Mouse (Mus musculus): ENCODE results near the gene Slc36a4. TPM values are rescaled to one million over a fixed set of nuclear protein-coding genes. Genes with fewer than 3 reads are reported as not detected.

Gene Slc36a4
- 10 to 100 TPM in 1 of 2 experiments, 1 to 10 TPM in 1; 9.5 to 10.4 TPM for total RNA-seq (2023)

DNA sequence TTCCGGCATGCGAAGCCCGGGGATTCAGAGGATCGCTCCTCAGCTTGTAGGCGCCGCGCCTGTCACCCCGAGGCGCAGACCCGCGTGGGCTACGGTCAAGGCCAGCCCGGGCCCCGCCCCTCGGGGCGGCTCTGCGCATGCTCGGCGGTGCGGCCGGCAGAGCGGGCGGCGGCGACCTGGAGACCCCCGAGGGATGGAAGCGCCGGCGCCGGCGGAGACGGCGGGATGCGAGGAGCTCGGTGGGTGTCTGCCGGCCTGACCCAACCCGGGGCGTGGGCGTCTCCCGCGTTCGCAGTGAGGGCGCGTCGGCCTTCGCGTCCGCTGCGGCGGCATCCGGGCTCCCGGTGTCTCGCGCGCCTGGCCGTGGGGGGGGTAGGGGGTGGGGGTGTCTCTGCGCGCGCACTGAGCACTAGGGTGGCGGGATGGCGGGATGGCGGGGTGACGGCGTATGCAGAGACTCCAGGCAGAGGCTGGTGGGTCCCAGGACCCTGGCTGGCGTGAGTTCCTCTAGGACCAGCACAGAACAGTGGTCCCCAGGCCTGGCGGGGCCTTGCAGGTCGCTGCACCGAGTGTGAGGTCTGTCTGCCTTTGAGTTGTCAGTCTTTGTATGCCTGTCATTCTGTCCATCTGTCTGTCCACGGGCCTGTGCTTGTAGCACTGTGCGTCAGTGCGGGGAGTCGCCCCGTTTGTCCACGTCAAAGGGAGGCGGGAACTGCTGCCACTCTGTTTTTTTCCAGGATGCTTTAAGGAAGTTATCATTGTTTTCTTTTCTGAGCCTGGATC, at the start of gene Slc36a4:
Slc36a4 (plus strand) TSS at position 140 of the 783 bp plus-strand sequence.

Other genes with a start within 250 kb of the Slc36a4 start
- gene Smco4, start 216.3 kb upstream of the Slc36a4 start, total RNA-seq (2023): 10 to 100 TPM; 10.8 to 12.4 TPM
- gene Deup1, start 81.8 kb upstream of the Slc36a4 start, total RNA-seq (2023): not detected
- gene Mtnr1b, start 164.8 kb downstream of the Slc36a4 start, total RNA-seq (2023): not detected

Measured in B cell, adult 67 days (primary cell).